Mouse (Mus musculus) cerebral cortex, adult 2 months (tissue): Measurements from ENCODE around the gene Frmpd4.

Experiments used
- WGBS: fragments of 180-500 bp; shearing (Covaris S2); methylation state at CpG from one replicate; pipeline ENCODE4 v1.1.7; 2018; 5-methylcytosine and 5-hydroxymethylcytosine counted together

Gene Frmpd4

DNA sequence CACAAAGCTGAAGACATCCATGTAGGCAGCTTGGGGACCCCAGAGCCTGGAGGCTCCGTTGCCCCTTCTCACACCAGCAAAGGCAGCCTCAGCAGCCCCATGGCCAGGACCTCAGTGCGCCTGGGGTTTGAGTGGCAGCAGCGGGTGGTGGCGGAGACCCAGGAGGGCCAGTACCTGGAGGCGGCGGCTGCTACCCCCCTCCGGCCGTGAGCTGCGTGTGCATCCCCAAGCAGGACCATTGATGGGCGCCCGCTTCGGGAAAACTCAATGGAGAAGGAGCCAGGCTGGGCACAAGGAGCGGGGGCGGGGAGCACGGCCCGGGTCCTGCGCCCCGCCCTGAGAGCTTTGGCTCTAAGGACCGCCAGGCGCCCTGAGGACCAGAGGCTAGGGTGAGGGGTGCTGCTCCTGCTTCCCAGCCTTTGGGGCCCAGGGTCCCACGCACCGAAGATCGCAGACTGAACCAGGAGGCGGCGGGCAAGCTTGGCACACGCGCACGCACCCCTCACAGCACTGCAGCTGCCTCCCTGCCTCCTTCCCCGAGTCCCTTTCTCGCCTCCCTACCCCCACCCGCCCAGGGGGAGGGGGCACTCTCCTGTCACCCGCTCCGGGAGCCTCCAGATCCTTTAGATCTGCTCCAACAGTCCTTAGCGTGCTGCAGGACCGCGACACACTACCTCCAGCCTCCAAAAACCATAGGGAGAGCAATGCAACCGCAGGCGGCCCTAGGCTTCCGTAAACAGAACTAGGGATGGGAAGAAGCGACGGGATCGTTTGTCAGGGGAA, 454.0 kb downstream of the Frmpd4 start:
- WGBS: under 1% methylated on average over 31 of the region's 42 CpGs

DNA sequence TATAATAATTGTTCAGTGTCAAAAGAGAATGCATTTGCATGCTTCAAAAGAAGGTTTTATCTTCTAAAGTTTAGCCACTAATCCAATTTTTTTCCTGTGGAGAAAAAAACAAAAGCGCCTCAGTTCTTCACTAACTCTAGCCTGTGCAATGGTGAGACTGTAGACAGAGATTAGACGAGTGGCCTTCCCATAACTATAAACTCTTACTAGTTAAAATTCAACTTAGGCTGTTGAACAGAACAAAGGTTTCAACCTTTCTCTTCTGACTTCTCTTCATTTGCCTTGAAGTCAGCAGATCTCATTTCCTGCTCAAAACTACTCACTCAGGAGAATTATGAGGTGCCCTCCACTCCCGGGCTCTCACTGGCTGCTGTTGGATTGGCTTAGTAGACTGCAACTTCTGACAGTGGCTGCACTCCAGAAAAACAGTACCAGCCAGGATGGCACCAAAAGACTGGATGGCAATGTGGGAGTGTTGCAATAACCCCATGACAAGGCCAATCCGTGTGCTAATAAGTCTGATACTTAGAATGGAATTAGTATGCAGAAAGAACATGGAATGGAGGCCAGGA, 556.4 kb downstream of the Frmpd4 start:
- WGBS: 61% methylated on average over 4 of the region's 4 CpGs

DNA sequence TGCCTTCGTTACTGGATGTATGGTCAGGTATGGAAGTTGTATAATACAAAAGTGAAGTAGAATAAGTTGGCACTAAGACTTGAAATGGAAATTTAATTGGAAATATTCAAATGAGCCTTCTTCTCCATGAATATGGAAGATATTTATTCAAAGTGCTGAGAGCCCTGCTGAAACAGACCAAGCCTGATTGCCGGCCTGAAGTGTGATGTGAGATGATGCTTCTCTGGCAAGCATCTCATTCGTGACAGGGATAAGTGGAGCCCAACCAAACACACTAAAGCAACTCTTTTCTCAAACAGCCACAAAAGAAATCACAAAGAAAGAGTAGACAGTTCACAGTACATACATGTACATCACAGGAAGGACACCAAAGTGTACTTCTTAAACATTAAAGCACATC, 559.2 kb downstream of the Frmpd4 start:
- WGBS: 39% methylated on average over 3 of the region's 3 CpGs

- 89% methylated on average over 2 of the region's 2 CpGs for WGBS
Measured at GRCm38 (mm10) chrX:167951207-167951606, 625.8 kb downstream of the Frmpd4 start.

- WGBS: 74% methylated on average over 3 of the region's 3 CpGs
Measured at GRCm38 (mm10) chrX:167901046-167901445, 676.0 kb downstream of the Frmpd4 start.

- 38% methylated on average over 5 of the region's 5 CpGs for WGBS
Measured at GRCm38 (mm10) chrX:167854821-167855220, 722.2 kb downstream of the Frmpd4 start.

DNA sequence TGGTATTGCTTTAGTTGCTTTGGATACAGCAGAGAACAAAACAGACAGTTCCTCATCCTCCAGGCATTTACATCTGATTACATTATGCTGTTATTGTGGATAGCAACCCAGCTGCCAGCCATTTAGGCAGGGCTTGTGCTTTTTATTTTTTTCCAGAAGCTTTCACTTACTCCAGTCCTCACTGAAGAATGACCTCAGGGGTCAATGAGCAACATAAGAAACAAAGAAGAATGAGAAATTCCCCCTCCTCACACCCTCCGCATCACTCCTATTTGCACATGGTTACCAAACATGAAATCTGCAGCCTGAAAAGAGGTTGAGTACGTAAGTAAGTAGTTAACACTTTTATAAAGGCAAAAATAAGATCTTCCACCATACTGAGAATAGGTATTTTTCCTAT, 744.5 kb downstream of the Frmpd4 start:
- 60% methylated on average over 2 of the region's 2 CpGs for WGBS

- 65% methylated on average over 3 of the region's 4 CpGs for WGBS
Measured at GRCm38 (mm10) chrX:167817363-167817762, 759.7 kb downstream of the Frmpd4 start.

- WGBS: 48% methylated on average over 2 of the region's 2 CpGs
Measured at GRCm38 (mm10) chrX:167810120-167810519, 766.9 kb downstream of the Frmpd4 start.

DNA sequence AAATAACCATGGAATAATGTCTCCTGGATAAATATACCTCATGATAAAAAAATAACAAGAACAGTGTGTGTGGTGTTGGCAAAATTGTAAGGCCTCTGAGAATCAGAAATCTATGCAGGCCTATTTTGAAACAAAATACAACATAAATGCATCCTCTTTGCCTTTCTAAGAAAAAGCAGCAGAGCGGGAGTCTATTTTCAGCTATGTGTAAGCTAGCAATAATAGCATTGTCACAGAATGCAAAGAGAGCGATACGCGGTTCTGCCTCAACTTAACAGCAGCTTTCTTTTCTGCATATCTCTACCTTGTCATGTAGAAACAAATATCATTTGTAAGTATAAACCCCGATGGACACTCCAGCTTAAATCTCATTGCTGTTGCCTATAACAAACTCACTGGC, 768.5 kb downstream of the Frmpd4 start:
- 51% methylated on average over 5 of the region's 5 CpGs for WGBS

GRCm38 (mm10) chrX:167788737-167789136, 788.3 kb downstream of the Frmpd4 start:
- WGBS: 73% methylated on average over 2 of the region's 2 CpGs

GRCm38 (mm10) chrX:167719564-167719981, 857.5 kb downstream of the Frmpd4 start:
- 83% methylated on average over 3 of the region's 3 CpGs for WGBS

GRCm38 (mm10) chrX:167719092-167719491, 857.9 kb downstream of the Frmpd4 start:
- WGBS: 74% methylated on average over 1 of the region's 1 CpGs

GRCm38 (mm10) chrX:167654806-167655495, 922.1 kb downstream of the Frmpd4 start:
- 52% methylated on average over 5 of the region's 5 CpGs for WGBS

DNA sequence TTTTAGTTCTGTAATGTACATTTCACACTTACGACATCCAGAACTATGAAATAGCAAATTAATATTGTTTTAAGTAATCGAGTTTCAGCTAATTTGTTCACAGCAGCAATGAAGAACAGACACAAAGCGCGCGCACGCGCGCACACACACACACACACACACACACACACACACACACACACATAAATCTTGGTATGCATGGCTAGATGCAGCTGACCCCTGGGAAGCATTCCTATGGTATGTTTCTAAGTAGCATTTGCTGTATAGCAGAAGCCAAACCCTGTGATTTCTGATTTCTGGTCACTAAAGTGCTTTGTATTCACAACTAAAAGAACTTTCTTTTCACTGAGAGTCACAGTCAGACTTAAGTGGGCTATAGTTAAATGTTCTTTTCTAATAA, 922.8 kb downstream of the Frmpd4 start:
- 92% methylated on average over 8 of the region's 8 CpGs for WGBS

- WGBS: 41% methylated on average over 3 of the region's 3 CpGs
Measured at GRCm38 (mm10) chrX:167552827-167553226, 1024.2 kb downstream of the Frmpd4 start.

- WGBS: 74% methylated on average over 3 of the region's 3 CpGs
Measured at GRCm38 (mm10) chrX:167523151-167523550, 1053.9 kb downstream of the Frmpd4 start.

DNA sequence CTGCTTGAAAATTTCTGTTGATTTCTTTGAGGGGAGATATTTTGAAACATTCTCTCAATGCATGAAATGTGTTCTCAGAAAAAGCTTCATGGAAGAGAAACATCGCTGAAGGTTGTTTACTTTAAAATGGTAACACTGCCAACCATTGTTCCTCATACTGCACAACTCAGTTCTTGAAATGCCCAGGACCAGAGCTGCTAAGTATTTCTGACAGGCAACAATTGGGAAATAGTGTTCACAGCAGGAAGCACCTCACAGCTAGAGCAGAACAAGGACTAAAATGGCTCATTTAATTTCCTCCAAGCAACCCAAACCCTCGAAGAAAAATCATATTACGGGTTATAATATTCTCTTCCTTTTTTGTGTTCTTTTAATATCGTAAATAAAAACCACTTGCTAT, 1054.5 kb downstream of the Frmpd4 start:
- 48% methylated on average over 4 of the region's 4 CpGs for WGBS

DNA sequence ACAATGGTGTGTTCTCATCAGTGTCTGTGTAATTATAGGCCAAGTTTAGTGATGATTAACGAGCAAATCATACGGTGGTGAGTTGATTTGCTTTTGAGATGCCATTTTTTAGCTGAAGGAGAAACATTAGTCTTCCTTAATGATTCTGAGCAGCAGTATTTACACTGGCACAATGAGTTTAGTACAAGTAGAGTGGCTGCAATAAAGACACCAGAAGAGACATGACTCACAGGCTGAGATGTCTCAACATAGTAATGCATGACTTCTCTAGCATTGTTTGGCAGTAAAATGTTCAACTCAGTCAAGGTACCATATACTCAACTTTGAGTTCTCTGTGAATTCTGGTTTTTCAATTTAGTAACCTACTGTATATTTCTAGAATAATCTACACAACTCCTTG, 1058.6 kb downstream of the Frmpd4 start:
- 36% methylated on average over 2 of the region's 2 CpGs for WGBS

- WGBS: 18% methylated on average over 11 of the region's 11 CpGs
Measured at GRCm38 (mm10) chrX:167497780-167498179, 1079.3 kb downstream of the Frmpd4 start.

DNA sequence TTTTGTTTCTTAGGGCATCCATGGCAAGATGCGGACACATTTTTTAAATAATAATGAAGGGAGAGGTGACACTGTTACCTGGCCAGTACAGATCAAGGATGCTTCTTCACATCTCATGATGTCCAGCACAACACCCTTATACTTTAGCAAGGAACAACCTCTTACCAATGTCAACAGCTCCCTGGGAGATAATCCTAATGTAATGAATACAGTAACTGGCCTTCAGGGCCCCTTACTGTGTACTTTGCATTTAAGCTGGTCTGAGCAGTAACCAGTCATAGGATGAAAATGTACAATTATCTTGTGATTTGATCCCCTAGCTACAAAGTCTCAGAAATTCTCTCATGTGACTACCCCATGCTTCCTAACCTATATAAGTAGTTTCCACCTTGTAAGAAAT, 1084.8 kb downstream of the Frmpd4 start:
- 95% methylated on average over 1 of the region's 1 CpGs for WGBS

- 38% methylated on average over 1 of the region's 1 CpGs for WGBS
Measured at GRCm38 (mm10) chrX:167491589-167492207, 1085.3 kb downstream of the Frmpd4 start.
